Mouse (Mus musculus) bone marrow macrophage, adult 2 months (primary cell): Measurements from ENCODE around the gene Hbb-bh1.

Experiments used
- CTCF ChIP-seq: IDR thresholded peaks from 2 replicates; pipeline ENCODE4 v1.5.1; 2012; ENCODE audit warnings: low read depth, mild to moderate bottlenecking, low read length, moderate library complexity
- POLR2A ChIP-seq: IDR thresholded peaks from 2 replicates; pipeline ENCODE4 v1.6.1; 2012; ENCODE audit warnings: mild to moderate bottlenecking, low read depth, low read length, borderline replicate concordance

DNA sequence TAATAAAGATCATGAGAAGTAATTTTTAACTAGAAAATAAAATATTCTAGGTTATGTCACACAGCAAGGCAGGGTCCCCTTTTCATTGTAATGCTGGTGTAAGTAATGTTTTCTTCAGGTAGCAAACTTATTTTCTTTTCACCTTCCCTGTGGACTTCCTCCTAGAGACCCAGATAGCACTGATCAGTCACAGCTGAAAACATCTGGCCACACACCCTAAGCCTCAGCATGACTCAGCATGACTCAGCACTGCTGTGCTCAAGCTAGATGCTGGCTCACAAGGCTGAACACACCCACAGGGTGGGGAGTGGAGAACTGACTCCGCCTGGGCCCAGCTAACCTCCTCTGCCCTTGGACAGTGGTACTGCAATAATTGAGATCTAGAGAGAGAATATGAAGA lies 17.9 kb upstream of the Hbb-bh1 start:
- TF ChIP-seq CTCF (no peak), POLR2A (no peak)
